Mouse (Mus musculus) heart, embryonic 11.5 days (tissue): Measurements from ENCODE around the gene Stox2. TPM values are rescaled to one million over a fixed set of nuclear protein-coding genes. Genes with fewer than 3 reads are reported as not detected.

Experiments
- ATAC-seq: fragments of 200-750 bp; cut with Nextera tagmentation; replicated peaks from 2 replicates; pipeline ENCODE4 v1.8.0; 2017; ENCODE audit warnings: moderate library complexity; ENCODE audit not compliant: insufficient number of reproducible peaks, low FRiP score, low TSS enrichment
- H3K27ac ChIP-seq: fragments of 300-500 bp; sonication (generic); 2 replicates; pipeline ENCODE4 v1.5.1; 2014; ENCODE audit warnings: mild to moderate bottlenecking, low read depth, low read length
- H3K27me3 ChIP-seq: fragments of 300-500 bp; sonication (generic); 2 replicates; pipeline ENCODE4 v1.6.1; 2014; ENCODE audit warnings: mild to moderate bottlenecking, low read length, mixed read lengths; ENCODE audit not compliant: control insufficient read depth, insufficient read depth
- H3K36me3 ChIP-seq: fragments of 300-500 bp; sonication (generic); 2 replicates; pipeline ENCODE4 v1.6.1; 2014; ENCODE audit warnings: mild to moderate bottlenecking, low read length, moderate library complexity, mixed read lengths; ENCODE audit not compliant: control insufficient read depth, insufficient read depth
- H3K4me1 ChIP-seq: fragments of 300-500 bp; sonication (generic); 2 replicates; pipeline ENCODE4 v1.6.1; 2014; ENCODE audit warnings: low read length; ENCODE audit not compliant: control insufficient read depth, insufficient read depth
- H3K4me2 ChIP-seq: fragments of 300-500 bp; sonication (generic); 2 replicates; pipeline ENCODE4 v1.6.1; 2014; ENCODE audit warnings: mild to moderate bottlenecking, moderate library complexity
- H3K4me3 ChIP-seq: fragments of 300-500 bp; sonication (generic); 2 replicates; pipeline ENCODE4 v1.5.1; 2014; ENCODE audit warnings: low read depth, low read length
- H3K9ac ChIP-seq: fragments of 300-500 bp; sonication (generic); 2 replicates; pipeline ENCODE4 v1.6.1; 2014; ENCODE audit warnings: mild to moderate bottlenecking, low read depth, low read length, moderate library complexity
- H3K9me3 ChIP-seq: fragments of 300-500 bp; sonication (generic); replicated peaks from 2 replicates; pipeline ENCODE4 v1.6.1; 2016; ENCODE audit warnings: low read length; ENCODE audit not compliant: control insufficient read depth
- WGBS: fragments of 180-500 bp; shearing (Covaris S2); extraction: QIAGEN DNeasy Blood & Tissue Kit; methylation state at CpG from one replicate; pipeline ENCODE4 v1.1.7; 2014; ENCODE audit not compliant: insufficient replicate concordance; 5-methylcytosine and 5-hydroxymethylcytosine counted together
- polyA plus RNA-seq: library from polyadenylated mRNA; unstranded; fragments of >200 nt; fragmentation: Nextera tagmentation; extraction: Ambion mirVana; gene quantifications from 2 replicates; pipeline ENCODE4 v1.2.1, GENCODE M21; 2014

Stox2 gene
- polyA plus RNA-seq, 1 experiment from 2014 or later = 10.6 TPM

DNA sequence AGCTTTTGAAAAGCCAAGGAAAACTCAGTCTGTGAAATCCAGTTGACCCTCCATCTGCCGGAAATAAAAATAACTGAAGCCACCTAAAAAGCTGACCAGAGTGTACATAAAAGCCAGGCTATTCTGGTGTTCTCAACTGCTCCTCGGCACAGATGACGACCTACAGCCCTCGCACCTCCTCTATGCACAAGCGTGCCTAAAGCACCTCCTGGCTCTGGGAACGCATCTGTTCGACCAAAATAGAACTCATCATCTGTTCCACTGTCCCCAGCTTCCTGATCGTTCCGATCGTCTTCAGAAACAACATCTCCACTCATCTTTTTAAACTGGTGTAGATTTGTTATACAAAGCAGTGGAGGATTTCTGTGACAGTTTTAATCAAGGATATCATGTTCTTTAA, 166.3 kb downstream of the Stox2 start:
- no peak overlapping the region for H3K9ac ChIP-seq
- no peaks in the 10 kb centered on the region for H3K27me3 ChIP-seq
- WGBS = 44% methylated on average over 10 of the region's 10 CpGs
- no peaks in the 10 kb centered on the region for H3K9me3 ChIP-seq
- ATAC-seq = no peak
- H3K4me1 ChIP-seq = peaks cover 10% of the 10 kb centered on the region; the same call in 1 of the 2 replicates
- H3K27ac ChIP-seq = no peak overlapping the region
- H3K4me2 ChIP-seq = peak overlapping the region; percentile 9; the same call in 1 of the 2 replicates
- no peaks in the 10 kb centered on the region for H3K36me3 ChIP-seq
- no peak overlapping the region for H3K4me3 ChIP-seq

DNA sequence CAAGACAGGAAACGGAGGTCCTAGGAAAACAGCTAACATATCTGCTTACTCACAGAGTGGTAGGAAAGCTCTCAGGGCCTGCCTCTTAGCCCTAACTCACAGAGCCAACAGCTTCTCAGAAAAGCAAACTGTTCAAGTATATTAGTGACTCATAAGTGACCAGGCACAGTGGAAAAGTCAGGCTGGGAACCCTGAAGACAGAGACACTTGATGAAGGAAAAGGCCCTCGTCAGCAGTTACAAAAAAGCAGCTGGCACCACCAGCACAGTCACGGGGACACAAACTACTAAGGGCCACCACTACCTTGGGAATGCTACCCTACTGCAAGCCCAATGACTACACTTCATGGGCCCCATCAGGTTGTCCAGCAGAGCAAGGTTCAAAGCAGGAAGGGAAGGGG, 168.0 kb downstream of the Stox2 start:
- ATAC-seq = no peak
- Histone ChIP-seq H3K9ac (no peak overlapping the region), H3K4me1 (peaks cover 10% of the 10 kb centered on the region; the same call in 1 of the 2 replicates), H3K27me3 (no peaks in the 10 kb centered on the region), H3K4me2 (no peak overlapping the region), H3K27ac (no peak overlapping the region), H3K36me3 (no peaks in the 10 kb centered on the region), H3K4me3 (no peak overlapping the region), H3K9me3 (no peaks in the 10 kb centered on the region)
- WGBS = 69% methylated on average over 3 of the region's 3 CpGs

DNA sequence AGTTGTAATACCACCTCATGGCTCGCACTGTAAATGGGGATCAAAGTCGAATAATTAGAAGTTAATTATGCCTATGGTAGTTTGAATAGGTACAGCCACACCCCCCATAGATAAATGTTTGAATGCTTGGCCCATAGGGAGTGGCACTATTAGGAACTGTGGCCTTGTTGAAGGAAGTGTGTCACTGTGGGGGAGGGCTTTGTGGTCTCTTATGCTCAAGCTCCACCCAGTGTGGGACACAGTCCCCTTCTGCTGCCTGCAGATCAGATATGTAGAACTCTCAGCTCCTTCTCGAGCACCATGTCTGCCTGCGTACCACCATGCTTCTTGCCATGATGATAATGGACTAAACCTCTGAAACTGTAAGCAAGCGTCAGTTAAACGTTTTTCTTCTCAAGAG, 177.2 kb downstream of the Stox2 start:
- 80% methylated on average over 6 of the region's 6 CpGs for WGBS
- H3K4me1 ChIP-seq = peaks cover 8% of the 10 kb centered on the region; the same call in 1 of the 2 replicates
- no peaks in the 10 kb centered on the region for H3K9me3 ChIP-seq
- no peak overlapping the region for H3K4me3 ChIP-seq
- no peak overlapping the region for H3K27ac ChIP-seq
- H3K4me2 ChIP-seq = no peak overlapping the region
- no peaks in the 10 kb centered on the region for H3K36me3 ChIP-seq
- H3K27me3 ChIP-seq = no peaks in the 10 kb centered on the region
- no peak for ATAC-seq
- no peak overlapping the region for H3K9ac ChIP-seq

DNA sequence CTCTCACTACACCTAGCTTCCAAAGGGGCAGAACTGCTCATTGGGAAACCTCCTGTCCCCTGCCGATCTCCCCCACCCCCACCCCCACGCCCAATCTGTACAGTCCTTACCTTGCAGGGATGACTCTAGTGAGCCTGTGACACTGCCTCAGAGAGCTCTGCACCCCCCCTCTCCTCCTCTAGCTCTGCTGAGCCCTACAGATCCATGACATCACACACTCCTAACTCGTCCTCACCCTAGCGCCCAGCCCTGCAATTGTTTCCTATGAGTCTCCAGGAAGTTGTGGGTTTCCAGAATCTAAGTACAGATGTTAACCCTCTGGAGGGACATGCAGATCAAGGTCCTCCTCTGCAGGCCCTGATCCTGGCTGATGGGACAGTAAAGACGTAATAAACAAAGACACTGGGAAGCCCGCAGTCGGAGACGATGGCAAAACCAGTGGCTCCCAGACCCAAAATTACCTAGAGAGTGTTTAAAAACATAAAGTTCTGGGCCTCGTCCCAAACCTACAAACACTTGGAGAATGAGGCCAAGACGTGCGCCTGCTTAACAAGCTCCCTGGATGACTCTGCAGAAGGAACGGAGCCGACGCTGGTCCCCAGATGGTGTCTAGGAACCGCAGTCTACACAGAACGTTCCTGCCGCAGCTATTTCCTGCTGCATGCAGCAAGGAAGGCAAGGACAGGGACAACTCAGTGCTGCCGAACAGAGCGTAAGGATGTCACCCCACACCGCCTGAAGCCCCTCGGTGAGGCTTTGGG, 177.9 kb downstream of the Stox2 start:
- H3K27ac ChIP-seq = no peak overlapping the region
- 66% methylated on average over 21 of the region's 21 CpGs for WGBS
- H3K4me1 ChIP-seq = peaks cover 8% of the 10 kb centered on the region; the same call in 1 of the 2 replicates
- no peaks in the 10 kb centered on the region for H3K9me3 ChIP-seq
- ATAC-seq = no peak
- no peak overlapping the region for H3K9ac ChIP-seq
- no peaks in the 10 kb centered on the region for H3K27me3 ChIP-seq
- no peak overlapping the region for H3K4me2 ChIP-seq
- no peak overlapping the region for H3K4me3 ChIP-seq
- no peaks in the 10 kb centered on the region for H3K36me3 ChIP-seq

GRCm38 (mm10) chr8:47263070-47263843, 182.9 kb downstream of the Stox2 start:
- Histone ChIP-seq H3K9me3 (no peaks in the 10 kb centered on the region), H3K9ac (no peak overlapping the region), H3K36me3 (no peaks in the 10 kb centered on the region), H3K27me3 (no peaks in the 10 kb centered on the region), H3K4me1 (peaks cover 15% of the 10 kb centered on the region), H3K4me2 (no peak overlapping the region), H3K4me3 (no peak overlapping the region), H3K27ac (no peak overlapping the region)
- WGBS = 78% methylated on average over 17 of the region's 17 CpGs
- no peak for ATAC-seq

- Histone ChIP-seq H3K9ac (no peak overlapping the region), H3K4me2 (peak overlapping the region; percentile 14; the same call in 1 of the 2 replicates), H3K27me3 (no peaks in the 10 kb centered on the region), H3K4me3 (no peak overlapping the region), H3K27ac (no peak overlapping the region), H3K4me1 (peaks cover 11% of the 10 kb centered on the region), H3K9me3 (no peaks in the 10 kb centered on the region), H3K36me3 (no peaks in the 10 kb centered on the region)
- ATAC-seq = no peak
- 40% methylated on average over 12 of the region's 12 CpGs for WGBS
These were observed 185.2 kb downstream of the Stox2 start for GRCm38 (mm10) chr8:47260751-47261474.

GRCm38 (mm10) chr8:47250832-47251231, 195.3 kb downstream of the Stox2 start:
- Histone ChIP-seq H3K9ac (no peak overlapping the region), H3K27me3 (no peaks in the 10 kb centered on the region), H3K27ac (no peak overlapping the region), H3K4me1 (no peaks in the 10 kb centered on the region; the same call in 1 of the 2 replicates), H3K9me3 (no peaks in the 10 kb centered on the region), H3K36me3 (no peaks in the 10 kb centered on the region), H3K4me2 (no peak overlapping the region), H3K4me3 (no peak overlapping the region)
- no peak for ATAC-seq
- 72% methylated on average over 3 of the region's 4 CpGs for WGBS

- no peak for ATAC-seq
- peaks cover 10% of the 10 kb centered on the region for H3K4me1 ChIP-seq
These were observed 201.0 kb downstream of the Stox2 start for GRCm38 (mm10) chr8:47245116-47245515.

More at GRCm38 (mm10) chr8:47245116-47245515, 201.0 kb downstream of the Stox2 start:
- H3K27me3 ChIP-seq = no peaks in the 10 kb centered on the region
- no peaks in the 10 kb centered on the region for H3K9me3 ChIP-seq
- H3K9ac ChIP-seq = no peak overlapping the region
- WGBS = 74% methylated on average over 4 of the region's 4 CpGs
- no peaks in the 10 kb centered on the region for H3K36me3 ChIP-seq
- no peak overlapping the region for H3K4me3 ChIP-seq
- no peak overlapping the region for H3K4me2 ChIP-seq
- no peak overlapping the region for H3K27ac ChIP-seq
